Mouse (Mus musculus) olfactory bulb, adult 2 months (tissue): ENCODE results near the gene Ccdc171.

ENCODE experiments used
- CTCF ChIP-seq: fragments of 200-500 bp; IDR thresholded peaks from 2 replicates; pipeline ENCODE4 v1.5.1; 2012; ENCODE audit warnings: low read depth, mild to moderate bottlenecking, low read length, moderate library complexity; ENCODE audit not compliant: insufficient read depth
- POLR2A ChIP-seq: fragments of 200-500 bp; IDR thresholded peaks from 2 replicates; pipeline ENCODE4 v1.6.1; 2012; ENCODE audit warnings: mild to moderate bottlenecking, low read depth, low read length, moderate library complexity; ENCODE audit not compliant: insufficient read depth

DNA sequence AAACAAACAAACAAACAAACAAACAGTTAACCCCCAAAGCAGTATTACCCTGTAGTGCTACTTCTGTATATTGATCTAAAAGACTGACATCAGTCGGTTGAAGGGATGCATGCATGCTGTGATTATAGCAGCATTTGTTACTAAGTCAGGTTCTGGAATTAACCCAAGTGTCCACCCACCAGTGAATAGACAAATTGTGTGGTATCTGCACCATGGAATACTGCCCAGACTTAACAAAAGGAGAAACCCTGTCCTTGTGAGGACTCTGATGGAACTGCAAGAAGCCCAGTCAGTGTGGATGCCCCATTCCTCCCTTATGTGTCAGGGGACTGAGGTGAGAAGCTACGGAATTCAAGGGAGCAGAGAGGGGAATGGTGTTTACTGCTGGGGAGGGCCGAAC lies 336.4 kb downstream of the Ccdc171 start:
- no peak for TF ChIP-seq CTCF
- TF ChIP-seq POLR2A: no peak
